In the genomic region with DNA sequence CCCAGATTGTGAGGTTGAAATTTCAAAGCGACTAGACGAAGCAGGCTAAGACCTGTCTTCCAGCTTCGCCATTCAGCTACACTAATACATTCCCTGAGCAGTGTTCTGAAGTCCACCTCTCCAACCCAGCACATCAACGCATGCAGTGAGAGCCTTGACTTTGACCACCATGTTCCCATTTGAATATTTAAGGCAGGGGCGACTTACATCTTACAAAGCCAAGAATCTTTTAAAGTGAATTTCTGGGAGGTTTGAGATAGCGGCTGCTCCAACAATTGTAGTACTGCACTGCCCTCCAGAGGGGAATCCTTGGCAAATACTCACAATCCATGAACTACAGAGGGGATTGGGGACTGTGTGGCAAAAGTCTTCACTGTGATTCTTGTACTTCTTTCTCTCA, we compare ENCODE assay signal across 8 mouse cellular contexts.
DNase-seq lines count a peak whose midpoint lies in the region; ATAC-seq lines count a peak whose summit lies in the region.

No protein-coding gene starts in this region.

- no peaks in the 10 kb centered on the region for H3K9me3 ChIP-seq in heart, embryonic 13.5 days

- no peak overlapping the region for H3K4me3 ChIP-seq in heart, embryonic 13.5 days

- no peaks in the 10 kb centered on the region for H3K4me1 ChIP-seq in heart, embryonic 13.5 days

- H3K9ac ChIP-seq in heart, embryonic 13.5 days = no peak overlapping the region

- H3K27me3 ChIP-seq in heart, embryonic 13.5 days (replicated peaks) = no peaks in the 10 kb centered on the region
- no peaks in the 10 kb centered on the region for H3K27me3 ChIP-seq in splenic B cell, adult 2 months (ENCODE audit: control insufficient read depth, insufficient read depth, low read length, poor library complexity, severe bottlenecking)

- no peak overlapping the region for H3K27ac ChIP-seq in heart, embryonic 13.5 days (replicated peaks)

- peak overlapping the region; percentile 48 for H3K4me2 ChIP-seq in heart, embryonic 13.5 days

- no peak for ATAC-seq in heart, embryonic 13.5 days (ENCODE audit: extremely low read depth, insufficient number of reproducible peaks, low FRiP score, low TSS enrichment)

- DNase-seq in testis, postnatal 10 days (ENCODE audit: low spot score) = peak; percentile 56
- DNase-seq in testis, postnatal 14 days (ENCODE audit: low spot score) = no peak
- DNase-seq in cerebellum, postnatal 36 days = peak; percentile 21 to 36
- DNase-seq in kidney, postnatal 36 days = peak; percentile 3 to 53
- DNase-seq in lung, postnatal 10 days = peak; percentile 57
- DNase-seq in splenic B cell, adult 2 months (ENCODE audit: low read depth, low spot score) = peak; percentile 49
- DNase-seq in thymus, postnatal 36 days = no peak

- H3K36me3 ChIP-seq in heart, embryonic 13.5 days = no peaks in the 10 kb centered on the region
- no peaks in the 10 kb centered on the region for H3K36me3 ChIP-seq in splenic B cell, adult 2 months (ENCODE audit: control insufficient read depth, insufficient read depth, low read length, poor library complexity, severe bottlenecking)

- WGBS in heart, embryonic 13.5 days = 35% methylated on average over 6 of the region's 6 CpGs

Comparison
In these comparisons a context has a peak if more than half of its experiments do, and no peak if none do; other contexts are left out.
1. DNase-seq: peak in testis, postnatal 10 days (single experiment), cerebellum, postnatal 36 days (2 of 2), kidney, postnatal 36 days (2 of 2), lung, postnatal 10 days (single experiment) and splenic B cell, adult 2 months (single experiment); none in testis, postnatal 14 days (single experiment) and thymus, postnatal 36 days (0 of 2).